Mouse (Mus musculus) ES-E14 (cell line): Measurements from ENCODE around the gene Serpinb9.

Experiments used
- MAFK ChIP-seq: IDR thresholded peaks from 2 replicates; pipeline ENCODE4 v1.6.1; 2014; ENCODE audit warnings: mild to moderate bottlenecking, low read depth, low read length, inconsistent platforms; ENCODE audit not compliant: insufficient read depth
- ZC3H11A ChIP-seq: IDR thresholded peaks from 2 replicates; pipeline ENCODE4 v1.6.1; 2012; ENCODE audit warnings: low read depth, mild to moderate bottlenecking, inconsistent platforms, low read length, borderline replicate concordance
- ZNF384 ChIP-seq: IDR thresholded peaks from 2 replicates; pipeline ENCODE4 v1.6.1; 2012; ENCODE audit warnings: low read depth, low read length, inconsistent platforms

GRCm38 (mm10) chr13:33028550-33028949 is 25.5 kb downstream of the Serpinb9 start:
- no peak for TF ChIP-seq MAFK
- TF ChIP-seq ZNF384: no peak
- no peak for TF ChIP-seq ZC3H11A
